18 mouse cellular contexts compared by ENCODE assay signal in the genomic region with DNA sequence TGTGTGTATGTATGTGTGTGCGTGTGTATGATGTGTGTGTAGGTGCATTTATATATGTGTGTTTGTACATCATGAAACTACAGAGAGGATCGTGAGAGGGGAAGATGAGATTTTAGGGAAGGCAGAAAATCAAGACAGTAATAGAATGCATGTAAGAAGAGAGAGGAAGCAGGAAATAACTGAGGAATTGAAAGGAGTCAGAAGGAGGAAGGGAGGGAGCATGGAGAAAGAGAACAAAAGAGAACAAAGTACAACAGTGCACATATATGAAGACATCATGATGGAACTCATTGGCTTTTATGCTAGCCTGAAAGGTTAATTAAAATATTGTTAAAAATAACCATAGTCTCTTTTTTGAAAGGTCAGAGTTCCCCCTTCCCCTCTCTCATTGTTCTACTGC.
"Had no signal": no experiment of that assay in that cellular context is flagged by ENCODE, and none has a peak within 500 bp of the region (broad histone marks: within the 10 kb centered on the region; RNA-seq: fewer than 3 reads in every experiment).

No protein-coding gene starts in this region.

- H3K27ac ChIP-seq: liver, embryonic 13.5 days; liver, embryonic 15.5 days; macrophage; midbrain, embryonic 13.5 days; midbrain, embryonic 15.5 days; neural tube, embryonic 12.5 days; stomach, embryonic 15.5 days; stomach, postnatal 0 days had no signal

- H3K36me3 ChIP-seq: liver, embryonic 13.5 days; liver, embryonic 15.5 days; midbrain, embryonic 13.5 days; midbrain, embryonic 15.5 days; neural tube, embryonic 12.5 days; stomach, embryonic 15.5 days had no signal

- H3K4me2 ChIP-seq: liver, embryonic 13.5 days; liver, embryonic 15.5 days; lung, embryonic 14.5 days; midbrain, embryonic 11.5 days; midbrain, embryonic 13.5 days; midbrain, embryonic 15.5 days; neural tube, embryonic 12.5 days; stomach, embryonic 15.5 days had no signal

- H3K9ac ChIP-seq: liver, embryonic 13.5 days; liver, embryonic 15.5 days; liver, postnatal 0 days; lung, embryonic 14.5 days; midbrain, embryonic 13.5 days; midbrain, embryonic 15.5 days; neural tube, embryonic 12.5 days; stomach, embryonic 15.5 days had no signal

- ATAC-seq: liver, postnatal 0 days; midbrain, embryonic 13.5 days; midbrain, embryonic 15.5 days had no signal

- DNase-seq: liver, embryonic 13.5 days; liver, postnatal 0 days; lung, embryonic 14.5 days; lung, postnatal 10 days; lung, postnatal 36 days; right cerebral cortex, postnatal 14 days; thymus, adult 2 months; thymus, postnatal 25 days; thymus, postnatal 4 days had no signal

- H3K9me3 ChIP-seq: liver, embryonic 13.5 days; liver, embryonic 15.5 days; megakaryocyte, embryonic 14.5 days; midbrain, embryonic 13.5 days; midbrain, embryonic 15.5 days; neural tube, embryonic 12.5 days; stomach, embryonic 15.5 days had no signal

- H3K4me1 ChIP-seq: liver, embryonic 13.5 days; liver, embryonic 15.5 days; megakaryocyte, embryonic 14.5 days; midbrain, embryonic 13.5 days; midbrain, embryonic 15.5 days; neural tube, embryonic 12.5 days; stomach, embryonic 15.5 days had no signal

- H3K4me3 ChIP-seq: liver, embryonic 13.5 days; liver, embryonic 15.5 days; megakaryocyte, embryonic 14.5 days; midbrain, embryonic 13.5 days; midbrain, embryonic 15.5 days; neural tube, embryonic 12.5 days; stomach, embryonic 15.5 days had no signal

- H3K27me3 ChIP-seq: liver, embryonic 13.5 days; liver, embryonic 15.5 days; midbrain, embryonic 13.5 days; midbrain, embryonic 15.5 days; neural tube, embryonic 12.5 days; stomach, embryonic 15.5 days had no signal
